Mouse (Mus musculus) small intestine, adult 2 months (tissue): ENCODE data around the gene March7.

Experiments
- CTCF ChIP-seq: fragments of 200-500 bp; IDR thresholded peaks from 2 replicates; pipeline ENCODE4 v1.5.1; 2012; ENCODE audit warnings: low read depth, mild to moderate bottlenecking, control low read depth, inconsistent platforms, low read length, moderate library complexity, mixed read lengths; ENCODE audit not compliant: insufficient replicate concordance, insufficient read length; ENCODE audit errors: extremely low read depth
- POLR2A ChIP-seq: fragments of 200-500 bp; IDR thresholded peaks from 2 replicates; pipeline ENCODE4 v1.6.1; 2012; ENCODE audit warnings: low read depth, mild to moderate bottlenecking, control low read depth, inconsistent platforms, low read length, moderate library complexity

GRCm38 (mm10) chr2:60202900-60203530 is 6.7 kb upstream of the March7 start:
- TF ChIP-seq CTCF (no peak), POLR2A (no peak)
